ENCODE assay signal across 9 mouse cellular contexts in genomic region chr4:115057674-115058316, GRCm38 (mm10). TPM values are rescaled to one million over a fixed set of nuclear protein-coding genes. Genes with fewer than 3 reads are reported as not detected.
A peak's percentile ranks its signal among the peaks of the same experiment; 100 is the strongest.
DNase-seq lines count a peak whose midpoint lies in the region; ATAC-seq and TF ChIP-seq lines count a peak whose summit lies in the region.
"Had no signal": no experiment of that assay in that cellular context is flagged by ENCODE, and none has a peak within 500 bp of the region (broad histone marks: within the 10 kb centered on the region; RNA-seq: fewer than 3 reads in every experiment).

No protein-coding gene starts in this region.

- no peak for TF ChIP-seq POLR2A in bone marrow macrophage, adult 2 months (IDR thresholded peaks at IDR 0.05; ENCODE audit: borderline replicate concordance, low read depth, low read length)

- no peaks in the 10 kb centered on the region for H3K9me3 ChIP-seq in heart, embryonic 11.5 days (replicated peaks; ENCODE audit: control insufficient read depth, low read length)
- H3K9me3 ChIP-seq in limb, embryonic 15.5 days = no peaks in the 10 kb centered on the region
- H3K9me3 ChIP-seq in neural tube, embryonic 15.5 days (replicated peaks) = no peaks in the 10 kb centered on the region

- H3K4me3 ChIP-seq in bone marrow macrophage, adult 2 months (ENCODE audit: insufficient read depth, low read length) = peak overlapping the region; percentile 75
- H3K4me3 ChIP-seq in heart, embryonic 11.5 days (ENCODE audit: low read depth, low read length) = peak overlapping the region; percentile 56
- H3K4me3 ChIP-seq in limb, embryonic 15.5 days = peak overlapping the region; percentile 43
- peak overlapping the region; percentile 29 for H3K4me3 ChIP-seq in neural tube, embryonic 15.5 days (replicated peaks)

- peak overlapping the region; percentile 32 for H3K27ac ChIP-seq in bone marrow macrophage, adult 2 months (ENCODE audit: insufficient read depth, low read depth, low read length)
- peak overlapping the region; percentile 88 for H3K27ac ChIP-seq in heart, embryonic 11.5 days (ENCODE audit: low read depth, low read length)
- H3K27ac ChIP-seq in limb, embryonic 15.5 days = peak overlapping the region; percentile 57; the same call in 1 of the 2 replicates
- H3K27ac ChIP-seq in neural tube, embryonic 15.5 days (replicated peaks) = peak overlapping the region; percentile 65; the same call in 1 of the 2 replicates

- DNase-seq in cerebellum, postnatal 14 days = peak; percentile 30 to 33
- DNase-seq in cerebellum, postnatal 36 days = no peak
- DNase-seq in cerebellum, postnatal 4 days (ENCODE audit: low spot score in 2 of 2) = no peak
- no peak for DNase-seq in MN1 (ENCODE audit: low spot score)

- peak overlapping the region; percentile 75 for H3K4me2 ChIP-seq in heart, embryonic 11.5 days
- H3K4me2 ChIP-seq in limb, embryonic 15.5 days = 0 out of 2 replicates have a peak overlapping the region, but pooled peaks have one; percentile 76
- H3K4me2 ChIP-seq in neural tube, embryonic 15.5 days = peak overlapping the region; percentile 17; the same call in 1 of the 2 replicates

- H3K4me1 ChIP-seq in bone marrow macrophage, adult 2 months (ENCODE audit: control insufficient read depth, insufficient read depth, low read length) = peaks cover 14% of the 10 kb centered on the region
- peaks cover 10% of the 10 kb centered on the region for H3K4me1 ChIP-seq in heart, embryonic 11.5 days (ENCODE audit: control insufficient read depth, insufficient read depth, low read length)
- H3K4me1 ChIP-seq in limb, embryonic 15.5 days = peaks cover 27% of the 10 kb centered on the region
- H3K4me1 ChIP-seq in neural tube, embryonic 15.5 days = peaks cover 14% of the 10 kb centered on the region

- peaks cover 78% of the 10 kb centered on the region for H3K27me3 ChIP-seq in heart, embryonic 11.5 days (ENCODE audit: control insufficient read depth, insufficient read depth, low read length)
- peaks cover 98% of the 10 kb centered on the region for H3K27me3 ChIP-seq in limb, embryonic 15.5 days
- H3K27me3 ChIP-seq in neural tube, embryonic 15.5 days (replicated peaks) = peaks cover 86% of the 10 kb centered on the region

- no peaks in the 10 kb centered on the region for H3K36me3 ChIP-seq in heart, embryonic 11.5 days (ENCODE audit: control insufficient read depth, insufficient read depth, low read length)
- no peaks in the 10 kb centered on the region for H3K36me3 ChIP-seq in limb, embryonic 15.5 days
- no peaks in the 10 kb centered on the region for H3K36me3 ChIP-seq in neural tube, embryonic 15.5 days

- under 1% methylated on average over 33 of the region's 33 CpGs for WGBS in heart, embryonic 11.5 days (ENCODE audit: insufficient replicate concordance)
- WGBS in limb, embryonic 15.5 days = 1% methylated on average over 33 of the region's 33 CpGs
- under 1% methylated on average over 33 of the region's 33 CpGs for WGBS in neural tube, embryonic 15.5 days

- H3K9ac ChIP-seq in heart, embryonic 11.5 days (ENCODE audit: low read depth, low read length) = peak overlapping the region; percentile 90
- no peak overlapping the region for H3K9ac ChIP-seq in limb, embryonic 15.5 days
- 0 out of 2 replicates have a peak overlapping the region, but pooled peaks have one; percentile 17 for H3K9ac ChIP-seq in neural tube, embryonic 15.5 days (replicated peaks)

- TF ChIP-seq CTCF in bone marrow macrophage, adult 2 months (IDR thresholded peaks at IDR 0.05; ENCODE audit: low read depth, low read length) = no peak

- ATAC-seq in heart, embryonic 11.5 days (replicated peaks; ENCODE audit: insufficient number of reproducible peaks, low FRiP score, low TSS enrichment) = peak; percentile 11; the same call in 1 of the 2 replicates
- no peak for ATAC-seq in limb, embryonic 15.5 days (ENCODE audit: insufficient number of reproducible peaks, low FRiP score, low TSS enrichment, low read depth)
- peak; percentile 12; the same call in 1 of the 2 replicates for ATAC-seq in neural tube, embryonic 15.5 days (ENCODE audit: low FRiP score)

RNA-seq across cellular contexts. Expression of gene Tal1, which starts 1.6 kb away (rescaled TPM):
- 4.1 and 4.4 TPM in 2 replicates for polyA plus RNA-seq in bone marrow macrophage, adult 2 months (2012; ENCODE audit: insufficient read depth, insufficient read length, missing spikeins)
- 10.1 and 14.1 TPM in 2 replicates for polyA plus RNA-seq in heart, embryonic 11.5 days (2014; fragmentation: Nextera tagmentation; extraction: Ambion mirVana)
- 0.67 and 1.0 TPM in 2 replicates for polyA plus RNA-seq in limb, embryonic 15.5 days (2015; fragmentation: Nextera tagmentation; extraction: Ambion mirVana)
- polyA plus RNA-seq in neural tube, embryonic 15.5 days (2015; fragmentation: Nextera tagmentation; extraction: Ambion mirVana) = 1.0 and 1.7 TPM in 2 replicates

RNA-seq across cellular contexts. Expression of gene Pdzk1ip1, which starts 30.7 kb away (rescaled TPM):
- polyA plus RNA-seq in bone marrow macrophage, adult 2 months (2012; ENCODE audit: insufficient read depth, insufficient read length, missing spikeins) = 1.5 and 2.0 TPM in 2 replicates
- polyA plus RNA-seq in heart, embryonic 11.5 days (2014; fragmentation: Nextera tagmentation; extraction: Ambion mirVana) = 57.3 and 66.1 TPM in 2 replicates
- polyA plus RNA-seq in limb, embryonic 15.5 days (2015; fragmentation: Nextera tagmentation; extraction: Ambion mirVana) = 94.4 and 100 TPM in 2 replicates
- 3.0 and 6.7 TPM in 2 replicates for polyA plus RNA-seq in neural tube, embryonic 15.5 days (2015; fragmentation: Nextera tagmentation; extraction: Ambion mirVana)
- polyA plus RNA-seq: C2C12 had no signal

RNA-seq across cellular contexts. Expression of gene Stil, which starts 57.8 kb away (rescaled TPM):
- polyA plus RNA-seq in bone marrow macrophage, adult 2 months (2012; ENCODE audit: insufficient read depth, insufficient read length, missing spikeins) = 8.1 and 9.5 TPM in 2 replicates
- polyA plus RNA-seq in heart, embryonic 11.5 days (2014; fragmentation: Nextera tagmentation; extraction: Ambion mirVana) = 15.1 and 15.3 TPM in 2 replicates
- 7.6 and 9.3 TPM in 2 replicates for polyA plus RNA-seq in limb, embryonic 15.5 days (2015; fragmentation: Nextera tagmentation; extraction: Ambion mirVana)
- 1.1 and 5.5 TPM in 2 replicates for polyA plus RNA-seq in neural tube, embryonic 15.5 days (2015; fragmentation: Nextera tagmentation; extraction: Ambion mirVana)

Comparison
In these comparisons a context has a peak if more than half of its experiments do, and no peak if none do; other contexts are left out.
1. DNase-seq: peak in cerebellum, postnatal 14 days (2 of 2); none in cerebellum, postnatal 36 days (0 of 2), cerebellum, postnatal 4 days (0 of 2) and MN1 (single experiment).
2. H3K27ac ChIP-seq: peak in every context shown above with its lines; median percentile 88 in heart, embryonic 11.5 days; 65 in neural tube, embryonic 15.5 days; 57 in limb, embryonic 15.5 days; 32 in bone marrow macrophage, adult 2 months.
3. H3K4me2 ChIP-seq: peak in every context shown above with its lines; median percentile 76 in limb, embryonic 15.5 days; 75 in heart, embryonic 11.5 days; 17 in neural tube, embryonic 15.5 days.
4. Peak in every context shown above with its lines, with median percentiles within 50 percentile points of each other: H3K4me3 ChIP-seq.